Mouse (Mus musculus) heart, postnatal 10 days (tissue): ENCODE measurements around the gene Prss56. TPM values are rescaled to one million over a fixed set of nuclear protein-coding genes. Genes with fewer than 3 reads are reported as not detected.

Experiments used
- DNase-seq, 2 experiments: peaks; one replicate each; pipeline ENCODE4 v3.0.0; 2021
- intact Hi-C: fragments of 180-260 bp; cut with DNase I; formaldehyde crosslinking; loops from one replicate; pipeline ENCODE4 v1.15.1; 2025
- total RNA-seq, 2 experiments: library from RNA; stranded (reverse); gene quantifications; 2 replicates each; pipeline ENCODE4 v1.2.3; 2021

The Prss56 gene
- not detected for total RNA-seq

GRCm38 (mm10) chr1:87183013-87183412 lies at the start of gene Prss56:
Gene Prss56, plus strand, starts transcription at chr1:87183313.
- intact Hi-C loops = no loop called here
- no peak for DNase-seq

- no peak for DNase-seq
- intact Hi-C loops = no loop called here
These were observed 41.6 kb upstream of the Prss56 start for GRCm38 (mm10) chr1:87141550-87141949.

GRCm38 (mm10) chr1:87142456-87142855 lies 40.7 kb upstream of the Prss56 start:
- peak; percentile 24 to 51 for DNase-seq
- intact Hi-C loops = no loop called here

GRCm38 (mm10) chr1:87143141-87143540 lies 40.0 kb upstream of the Prss56 start:
- intact Hi-C loops = no loop called here
- DNase-seq = no peak

GRCm38 (mm10) chr1:87149422-87149821 lies 33.7 kb upstream of the Prss56 start:
- no peak for DNase-seq
- intact Hi-C loops = no loop called here

- intact Hi-C loops = no loop called here
- DNase-seq = no peak
These were observed 31.8 kb upstream of the Prss56 start for GRCm38 (mm10) chr1:87151286-87151685.

- DNase-seq = no peak
- intact Hi-C loops = no loop called here
These were observed 29.2 kb upstream of the Prss56 start for GRCm38 (mm10) chr1:87153776-87154500.

- intact Hi-C loops = no loop called here
- no peak for DNase-seq
These were observed 28.5 kb upstream of the Prss56 start for GRCm38 (mm10) chr1:87154501-87155120.

- intact Hi-C loops = no loop called here
- DNase-seq = peak in 1 of 2 experiments; percentile 19
These were observed 27.4 kb upstream of the Prss56 start for GRCm38 (mm10) chr1:87155531-87156198.

GRCm38 (mm10) chr1:87156199-87156587 lies 26.9 kb upstream of the Prss56 start, which contains the start of gene Ecel1:
Gene Ecel1, minus strand, starts transcription at chr1:87156521.
- DNase-seq = no peak
- intact Hi-C loops = no loop called here

GRCm38 (mm10) chr1:87159396-87159795 lies 23.7 kb upstream of the Prss56 start:
- no peak for DNase-seq
- intact Hi-C loops = no loop called here

GRCm38 (mm10) chr1:87164164-87164795 lies 18.8 kb upstream of the Prss56 start:
- intact Hi-C loops = no loop called here
- no peak for DNase-seq

- intact Hi-C loops = no loop called here
- no peak for DNase-seq
These were observed 18.3 kb upstream of the Prss56 start for GRCm38 (mm10) chr1:87164796-87165184.

- intact Hi-C loops = no loop called here
- DNase-seq = no peak
These were observed 12.7 kb upstream of the Prss56 start for GRCm38 (mm10) chr1:87170458-87170857.

- intact Hi-C loops = no loop called here
- DNase-seq = no peak
These were observed 11.8 kb upstream of the Prss56 start for GRCm38 (mm10) chr1:87171312-87171711.

GRCm38 (mm10) chr1:87172316-87172715 lies 10.8 kb upstream of the Prss56 start:
- intact Hi-C loops = no loop called here
- DNase-seq = no peak

GRCm38 (mm10) chr1:87174006-87174955 lies 8.8 kb upstream of the Prss56 start:
- peak; percentile 68 to 79 for DNase-seq
- intact Hi-C loops = no loop called here

- DNase-seq = peak; percentile 65 to 75
- intact Hi-C loops = no loop called here
These were observed 7.2 kb upstream of the Prss56 start for GRCm38 (mm10) chr1:87175852-87176292.

- intact Hi-C loops = no loop called here
- no peak for DNase-seq
These were observed 2.2 kb upstream of the Prss56 start for GRCm38 (mm10) chr1:87180896-87181295.
